Mouse (Mus musculus) forebrain, embryonic 15.5 days (tissue): ENCODE data around the gene Vmn2r8. TPM values are rescaled to one million over a fixed set of nuclear protein-coding genes. Genes with fewer than 3 reads are reported as not detected.

Source experiments
- ATAC-seq: fragments of 200-750 bp; cut with Nextera tagmentation; replicated peaks from 2 replicates; pipeline ENCODE4 v1.8.0; 2017; ENCODE audit warnings: mild to moderate bottlenecking, moderate TSS enrichment, moderate library complexity
- H3K27ac ChIP-seq: fragments of 300-500 bp; sonication (generic); replicated peaks from 2 replicates; pipeline ENCODE4 v1.5.1; 2015; ENCODE audit warnings: mild to moderate bottlenecking, inconsistent platforms
- H3K27me3 ChIP-seq: fragments of 300-500 bp; sonication (generic); 2 replicates; pipeline ENCODE4 v1.6.1; 2015; ENCODE audit warnings: inconsistent platforms
- H3K36me3 ChIP-seq: fragments of 300-500 bp; sonication (generic); 2 replicates; pipeline ENCODE4 v1.6.1; 2015; ENCODE audit warnings: mild to moderate bottlenecking, inconsistent platforms
- H3K4me1 ChIP-seq: fragments of 300-500 bp; sonication (generic); 2 replicates; pipeline ENCODE4 v1.6.1; 2015; ENCODE audit warnings: inconsistent platforms
- H3K4me2 ChIP-seq: fragments of 300-500 bp; sonication (generic); replicated peaks from 2 replicates; pipeline ENCODE4 v1.6.1; 2015; ENCODE audit warnings: mild to moderate bottlenecking, inconsistent platforms
- H3K4me3 ChIP-seq: fragments of 300-500 bp; sonication (generic); 2 replicates; pipeline ENCODE4 v1.5.1; 2015; ENCODE audit warnings: mild to moderate bottlenecking, inconsistent platforms
- H3K9ac ChIP-seq: fragments of 300-500 bp; sonication (generic); replicated peaks from 2 replicates; pipeline ENCODE4 v1.6.1; 2015; ENCODE audit warnings: mild to moderate bottlenecking, inconsistent platforms
- H3K9me3 ChIP-seq: fragments of 300-500 bp; sonication (generic); 2 replicates; pipeline ENCODE4 v1.6.1; 2016; ENCODE audit warnings: inconsistent platforms
- WGBS: fragments of 180-500 bp; shearing (Covaris S2); methylation state at CpG from one replicate; pipeline ENCODE4 v1.1.7; 2015; ENCODE audit warnings: mixed read lengths; 5-methylcytosine and 5-hydroxymethylcytosine counted together
- polyA plus RNA-seq: library from polyadenylated mRNA; unstranded; fragments of >200 nt; fragmentation: Nextera tagmentation; extraction: Ambion mirVana; gene quantifications from 2 replicates; pipeline ENCODE4 v1.2.1, GENCODE M21; 2015

The Vmn2r8 gene
- polyA plus RNA-seq, 1 experiment from 2014 or later, result not detected

GRCm38 (mm10) chr5:108750328-108751210 lies 58.1 kb downstream of the Vmn2r8 start:
- Histone ChIP-seq H3K36me3 (no peaks in the 10 kb centered on the region), H3K4me1 (no peaks in the 10 kb centered on the region), H3K9ac (no peak overlapping the region), H3K27ac (no peak overlapping the region), H3K4me3 (no peak overlapping the region), H3K4me2 (no peak overlapping the region), H3K9me3 (no peaks in the 10 kb centered on the region), H3K27me3 (no peaks in the 10 kb centered on the region)
- 74% methylated on average over 5 of the region's 5 CpGs for WGBS
- ATAC-seq, result no peak

- no peak for ATAC-seq
- no peaks in the 10 kb centered on the region for H3K4me1 ChIP-seq
- 86% methylated on average over 3 of the region's 3 CpGs for WGBS
Measured at GRCm38 (mm10) chr5:108744629-108745028, 64.0 kb downstream of the Vmn2r8 start.

GRCm38 (mm10) chr5:108743856-108744255 lies 64.8 kb downstream of the Vmn2r8 start:
- Histone ChIP-seq H3K36me3 (no peaks in the 10 kb centered on the region), H3K4me2 (no peak overlapping the region), H3K4me3 (no peak overlapping the region), H3K9me3 (no peaks in the 10 kb centered on the region), H3K27ac (no peak overlapping the region), H3K27me3 (no peaks in the 10 kb centered on the region), H3K4me1 (no peaks in the 10 kb centered on the region), H3K9ac (no peak overlapping the region)
- WGBS, result 78% methylated on average over 2 of the region's 2 CpGs
- ATAC-seq, result no peak

More at GRCm38 (mm10) chr5:108744629-108745028, 64.0 kb downstream of the Vmn2r8 start:
- no peaks in the 10 kb centered on the region for H3K9me3 ChIP-seq
- no peak overlapping the region for H3K4me3 ChIP-seq
- H3K4me2 ChIP-seq, result no peak overlapping the region
- H3K9ac ChIP-seq, result no peak overlapping the region
- H3K36me3 ChIP-seq, result no peaks in the 10 kb centered on the region
- H3K27ac ChIP-seq, result no peak overlapping the region
- no peaks in the 10 kb centered on the region for H3K27me3 ChIP-seq

- Histone ChIP-seq H3K27me3 (no peaks in the 10 kb centered on the region), H3K9ac (no peak overlapping the region), H3K4me2 (no peak overlapping the region), H3K27ac (no peak overlapping the region), H3K9me3 (no peaks in the 10 kb centered on the region), H3K4me3 (no peak overlapping the region), H3K36me3 (no peaks in the 10 kb centered on the region), H3K4me1 (no peaks in the 10 kb centered on the region)
- 66% methylated on average over 2 of the region's 2 CpGs for WGBS
- ATAC-seq, result no peak
Measured at GRCm38 (mm10) chr5:108742596-108742995, 66.1 kb downstream of the Vmn2r8 start.

- H3K4me2 ChIP-seq, result no peak overlapping the region
- no peak overlapping the region for H3K9ac ChIP-seq
- no peak for ATAC-seq
- no peaks in the 10 kb centered on the region for H3K27me3 ChIP-seq
- WGBS, result 86% methylated on average over 2 of the region's 2 CpGs
- H3K4me3 ChIP-seq, result no peak overlapping the region
- H3K9me3 ChIP-seq, result no peaks in the 10 kb centered on the region
- no peak overlapping the region for H3K27ac ChIP-seq
- H3K4me1 ChIP-seq, result no peaks in the 10 kb centered on the region
- H3K36me3 ChIP-seq, result no peaks in the 10 kb centered on the region
Measured at GRCm38 (mm10) chr5:108741844-108742243, 66.8 kb downstream of the Vmn2r8 start.

Other genes starting within 250 kb of the Vmn2r8 start
- 55.5 and 56.4 TPM in 2 replicates for gene Gak, start 179.1 kb downstream of the Vmn2r8 start, polyA plus RNA-seq
- gene Tmem175, start 179.1 kb downstream of the Vmn2r8 start, polyA plus RNA-seq, result 24.2 and 24.7 TPM in 2 replicates
- 9.9 and 10.9 TPM in 2 replicates for gene Idua, start 148.5 kb downstream of the Vmn2r8 start, polyA plus RNA-seq
- 23.6 and 24.4 TPM in 2 replicates for gene Dgkq, start 139.2 kb downstream of the Vmn2r8 start, polyA plus RNA-seq
- 1.8 and 1.9 TPM in 2 replicates for gene Slc26a1, start 133.3 kb downstream of the Vmn2r8 start, polyA plus RNA-seq
- 9.4 and 10.1 TPM in 2 replicates for gene Fgfrl1, start 116.5 kb downstream of the Vmn2r8 start, polyA plus RNA-seq
- not detected in 2 replicates for gene Rnf212, start 33.9 kb downstream of the Vmn2r8 start, polyA plus RNA-seq
- not detected in 2 replicates for gene Tmed11, start 13.5 kb downstream of the Vmn2r8 start, polyA plus RNA-seq
- gene Vmn2r9, start 43.8 kb upstream of the Vmn2r8 start, polyA plus RNA-seq, result not detected in 2 replicates
- gene Vmn2r10, start 197.7 kb upstream of the Vmn2r8 start, polyA plus RNA-seq, result not detected in 2 replicates